Comparison of ENCODE assay signal across 13 mouse cellular contexts in genomic region chr1:165818145-165818860, GRCm38 (mm10). TPM values are rescaled to one million over a fixed set of nuclear protein-coding genes. Genes with fewer than 3 reads are reported as not detected.
A peak's percentile ranks its signal among the peaks of the same experiment; 100 is the strongest.
DNase-seq lines count a peak whose midpoint lies in the region; ATAC-seq and TF ChIP-seq lines count a peak whose summit lies in the region.
"Had no signal": no experiment of that assay in that cellular context is flagged by ENCODE, and none has a peak within 500 bp of the region (broad histone marks: within the 10 kb centered on the region; RNA-seq: fewer than 3 reads in every experiment).

No protein-coding gene starts in this region.

- no peaks in the 10 kb centered on the region for H3K9me3 ChIP-seq in heart, embryonic 12.5 days (replicated peaks)
- no peaks in the 10 kb centered on the region for H3K9me3 ChIP-seq in midbrain, embryonic 11.5 days (ENCODE audit: control insufficient read depth, low read length)
- H3K9me3 ChIP-seq: neural tube, embryonic 12.5 days had no signal

- peaks cover 11% of the 10 kb centered on the region; the same call in 1 of the 2 replicates for H3K27me3 ChIP-seq in heart, embryonic 12.5 days (replicated peaks)
- peaks cover 13% of the 10 kb centered on the region for H3K27me3 ChIP-seq in midbrain, embryonic 11.5 days (ENCODE audit: control insufficient read depth, insufficient read depth, low read length)

- ATAC-seq in heart, embryonic 12.5 days (ENCODE audit: insufficient number of reproducible peaks, low FRiP score): peak; percentile 94
- ATAC-seq in erythroid progenitor cell, adult 5-6 weeks (replicated peaks; ENCODE audit: low FRiP score, poor library complexity, severe bottlenecking): peak; percentile 94
- ATAC-seq in midbrain, embryonic 11.5 days (ENCODE audit: low FRiP score): peak; percentile 19; the same call in 1 of the 2 replicates
- ATAC-seq: activated CD4-positive, CD25-positive, alpha-beta regulatory T cell, adult 4 months had no signal

- no peaks in the 10 kb centered on the region for H3K36me3 ChIP-seq in heart, embryonic 12.5 days
- no peaks in the 10 kb centered on the region for H3K36me3 ChIP-seq in midbrain, embryonic 11.5 days (ENCODE audit: control insufficient read depth, insufficient read depth, low read length)
- H3K36me3 ChIP-seq: neural tube, embryonic 12.5 days had no signal

- peaks cover 29% of the 10 kb centered on the region for H3K4me1 ChIP-seq in heart, embryonic 12.5 days (replicated peaks)
- peaks cover 2% of the 10 kb centered on the region; the same call in 1 of the 2 replicates for H3K4me1 ChIP-seq in bone marrow, adult 2 months (ENCODE audit: control insufficient read depth, insufficient read depth, low read length)
- H3K4me1 ChIP-seq in midbrain, embryonic 11.5 days (ENCODE audit: control insufficient read depth, insufficient read depth, low read length): peaks cover 36% of the 10 kb centered on the region

- no peak for TF ChIP-seq CTCF in bone marrow, adult 2 months (IDR thresholded peaks at IDR 0.05; ENCODE audit: control insufficient read depth, insufficient read depth, low read length)

- no peak overlapping the region for H3K9ac ChIP-seq in heart, embryonic 12.5 days
- H3K9ac ChIP-seq in midbrain, embryonic 11.5 days (ENCODE audit: low read length): no peak overlapping the region
- H3K9ac ChIP-seq: neural tube, embryonic 12.5 days had no signal

- DNase-seq in heart, adult 8-10 months (ENCODE audit: low spot score): no peak
- DNase-seq in midbrain, embryonic 11.5 days (ENCODE audit: low spot score, missing footprints): no peak
- no peak for DNase-seq in thymus, postnatal 10 days (ENCODE audit: low spot score in 2 of 2)
- no peak for DNase-seq in urinary bladder, postnatal 4 days (ENCODE audit: low spot score in 2 of 2)
- DNase-seq in layer of hippocampus, postnatal 10 days (ENCODE audit: low spot score in 2 of 2): no peak
- DNase-seq: cerebellum, postnatal 25 days; gastrocnemius, postnatal 36 days; kidney, postnatal 14 days had no signal

- WGBS in heart, embryonic 12.5 days: 23% methylated on average over 8 of the region's 8 CpGs
- 72% methylated on average over 8 of the region's 8 CpGs for WGBS in bone marrow, adult 2 months
- 31% methylated on average over 8 of the region's 8 CpGs for WGBS in midbrain, embryonic 11.5 days

- H3K4me2 ChIP-seq in heart, embryonic 12.5 days: peak overlapping the region; percentile 23; the same call in 1 of the 2 replicates
- no peak overlapping the region for H3K4me2 ChIP-seq in midbrain, embryonic 11.5 days
- H3K4me2 ChIP-seq: neural tube, embryonic 12.5 days had no signal

- H3K4me3 ChIP-seq in heart, embryonic 12.5 days: no peak overlapping the region
- H3K4me3 ChIP-seq in bone marrow, adult 2 months (replicated peaks; ENCODE audit: control insufficient read depth, low read depth, low read length): no peak overlapping the region
- H3K4me3 ChIP-seq in midbrain, embryonic 11.5 days (ENCODE audit: low read depth, low read length): no peak overlapping the region
- H3K4me3 ChIP-seq: neural tube, embryonic 12.5 days had no signal

- no peak overlapping the region for H3K27ac ChIP-seq in heart, embryonic 12.5 days (ENCODE audit: poor library complexity, severe bottlenecking)
- H3K27ac ChIP-seq in bone marrow, adult 2 months (ENCODE audit: control insufficient read depth, insufficient read depth, low read depth, low read length, poor library complexity): peak overlapping the region; percentile 48; the same call in 1 of the 2 replicates
- peak overlapping the region; percentile 48; the same call in 1 of the 2 replicates for H3K27ac ChIP-seq in midbrain, embryonic 11.5 days (ENCODE audit: low read depth, low read length)
- H3K27ac ChIP-seq: neural tube, embryonic 12.5 days had no signal

- TF ChIP-seq POLR2A in bone marrow, adult 2 months (IDR thresholded peaks at IDR 0.05; ENCODE audit: borderline replicate concordance, control insufficient read depth, low read depth, low read length): peak; percentile 11; the same call in 1 of the 2 replicates

RNA-seq across cellular contexts. Expression of gene Cd247, which starts 29.8 kb away (rescaled TPM):
- 0.38 and 0.49 TPM in 2 replicates for polyA plus RNA-seq in heart, embryonic 12.5 days (2016; fragmentation: Nextera tagmentation; extraction: Ambion mirVana)
- 1 to 10 TPM in 1 of 4 experiments, under 1 TPM in 3; 0.16 to 1.1 (median 0.46) TPM for total RNA-seq in heart, adult 8-10 months (2022)
- polyA plus RNA-seq in bone marrow, adult 2 months (2011; ENCODE audit: insufficient read depth, insufficient read length, low replicate concordance, missing spikeins): 3.3 and 4.9 TPM in 2 replicates
- 9.0 TPM in 1 of 2 replicates, not detected in the other for total RNA-seq in erythroid progenitor cell, adult 5-6 weeks (2015; ENCODE audit: low replicate concordance)
- total RNA-seq in erythroid progenitor cell, adult 5-6 weeks (2017; ENCODE audit: low replicate concordance): 4.7 and 10.5 TPM in 2 replicates
- 2.0 and 2.1 TPM in 2 replicates for polyA plus RNA-seq in midbrain, embryonic 11.5 days (2014; fragmentation: Nextera tagmentation; extraction: Ambion mirVana)
- total RNA-seq in layer of hippocampus, postnatal 10 days (2021): under 1 TPM; 0.20 to 0.25 TPM

RNA-seq across cellular contexts. Expression of gene Creg1, which starts 54.8 kb away (rescaled TPM):
- 94.9 and 109 TPM in 2 replicates for polyA plus RNA-seq in heart, embryonic 12.5 days (2016; fragmentation: Nextera tagmentation; extraction: Ambion mirVana)
- 100 to 1,000 TPM in 3 of 4 experiments, 10 to 100 TPM in 1; 98.7 to 109 (median 103) TPM for total RNA-seq in heart, adult 8-10 months (2022)
- polyA plus RNA-seq in bone marrow, adult 2 months (2011; ENCODE audit: insufficient read depth, insufficient read length, low replicate concordance, missing spikeins): 288 and 312 TPM in 2 replicates
- 514 and 545 TPM in 2 replicates for total RNA-seq in erythroid progenitor cell, adult 5-6 weeks (2015; ENCODE audit: low replicate concordance)
- total RNA-seq in erythroid progenitor cell, adult 5-6 weeks (2017; ENCODE audit: low replicate concordance): 329 and 433 TPM in 2 replicates
- 37.4 and 43.4 TPM in 2 replicates for polyA plus RNA-seq in midbrain, embryonic 11.5 days (2014; fragmentation: Nextera tagmentation; extraction: Ambion mirVana)
- 10 to 100 TPM; 18.7 to 23.7 TPM for total RNA-seq in layer of hippocampus, postnatal 10 days (2021)

Comparison
In these comparisons a context has a peak if more than half of its experiments do, and no peak if none do; other contexts are left out.
1. ATAC-seq: peak in every context shown above with its lines; median percentile 94 in heart, embryonic 12.5 days; 94 in erythroid progenitor cell, adult 5-6 weeks; 19 in midbrain, embryonic 11.5 days.
2. RNA of gene Creg1, which starts 54.8 kb away (total RNA-seq): 329 to 545 TPM in erythroid progenitor cell, adult 5-6 weeks and 98.7 to 109 TPM in heart, adult 8-10 months; 18.7 to 23.7 TPM in layer of hippocampus, postnatal 10 days; every median in the first group is over 4 times any median in the second.